ENCODE assay signal across 13 mouse cellular contexts in genomic region chr5:72871114-72871513, GRCm38 (mm10). TPM values are rescaled to one million over a fixed set of nuclear protein-coding genes. Genes with fewer than 3 reads are reported as not detected.
A peak's percentile ranks its signal among the peaks of the same experiment; 100 is the strongest.
DNase-seq lines count a peak whose midpoint lies in the region; ATAC-seq and TF ChIP-seq lines count a peak whose summit lies in the region.
"Had no signal": no experiment of that assay in that cellular context is flagged by ENCODE, and none has a peak within 500 bp of the region (broad histone marks: within the 10 kb centered on the region; RNA-seq: fewer than 3 reads in every experiment).

No protein-coding gene starts in this region.

- 77% methylated on average over 4 of the region's 4 CpGs for WGBS in lung, embryonic 14.5 days
- WGBS in forebrain, embryonic 16.5 days = 79% methylated on average over 4 of the region's 4 CpGs

- H3K9ac ChIP-seq in lung, embryonic 14.5 days = no peak overlapping the region
- no peak overlapping the region for H3K9ac ChIP-seq in forebrain, embryonic 16.5 days (replicated peaks; ENCODE audit: low read depth, low read length)
- H3K9ac ChIP-seq: embryonic facial prominence, embryonic 12.5 days had no signal

- TF ChIP-seq CTCF in gastrocnemius, adult 2 months (IDR thresholded peaks at IDR 0.05) = peak; percentile 57
- TF ChIP-seq CTCF in lung, embryonic 14.5 days (IDR thresholded peaks at IDR 0.05; ENCODE audit: low read depth) = peak; percentile 38
- peak; percentile 85 for TF ChIP-seq CTCF in testis, adult 2 months (IDR thresholded peaks at IDR 0.05; ENCODE audit: control insufficient read depth, insufficient read depth, insufficient replicate concordance, low read depth, low read length)

- no peak for TF ChIP-seq POLR2A in testis, adult 2 months (IDR thresholded peaks at IDR 0.05; ENCODE audit: control insufficient read depth, low read depth, low read length)

- intact Hi-C loops in gastrocnemius, adult 2 months (cut with DNase I) = no loop called here
- intact Hi-C loops in left cerebral cortex, postnatal 25 days (cut with DNase I) = no loop called here

- no peak for ATAC-seq in lung, embryonic 14.5 days (ENCODE audit: insufficient read depth)
- no peak for ATAC-seq in forebrain, embryonic 16.5 days
- ATAC-seq: forebrain, embryonic 14.5 days had no signal

- no peak overlapping the region for H3K27ac ChIP-seq in gastrocnemius, adult 2 months
- H3K27ac ChIP-seq in lung, embryonic 14.5 days (ENCODE audit: low read depth) = no peak overlapping the region
- no peak overlapping the region for H3K27ac ChIP-seq in testis, adult 2 months (ENCODE audit: control insufficient read depth, insufficient read depth, low read depth, low read length)
- no peak overlapping the region for H3K27ac ChIP-seq in forebrain, embryonic 16.5 days (ENCODE audit: low read length)
- H3K27ac ChIP-seq: embryonic facial prominence, embryonic 12.5 days; midbrain, embryonic 10.5 days had no signal

- H3K4me3 ChIP-seq in gastrocnemius, adult 2 months = no peak overlapping the region
- H3K4me3 ChIP-seq in lung, embryonic 14.5 days (ENCODE audit: low read depth, low read length) = no peak overlapping the region
- no peak overlapping the region for H3K4me3 ChIP-seq in testis, adult 2 months (ENCODE audit: control insufficient read depth, low read depth, low read length)
- no peak overlapping the region for H3K4me3 ChIP-seq in forebrain, embryonic 16.5 days (replicated peaks; ENCODE audit: low read length)
- H3K4me3 ChIP-seq: embryonic facial prominence, embryonic 12.5 days; midbrain, embryonic 10.5 days had no signal

- H3K36me3 ChIP-seq in lung, embryonic 14.5 days (ENCODE audit: insufficient read depth) = no peaks in the 10 kb centered on the region
- no peaks in the 10 kb centered on the region for H3K36me3 ChIP-seq in testis, adult 2 months (ENCODE audit: control insufficient read depth, insufficient read depth, low read length)
- no peaks in the 10 kb centered on the region for H3K36me3 ChIP-seq in forebrain, embryonic 16.5 days (ENCODE audit: control insufficient read depth, insufficient read depth)
- H3K36me3 ChIP-seq: embryonic facial prominence, embryonic 12.5 days; midbrain, embryonic 10.5 days had no signal

- DNase-seq in gastrocnemius, adult 2 months = no peak
- no peak for DNase-seq in gastrocnemius, adult 18-20 months (ENCODE audit: low spot score)
- no peak for DNase-seq in lung, embryonic 14.5 days
- no peak for DNase-seq in lung, postnatal 14 days
- DNase-seq in R1 (ENCODE audit: low read depth, low spot score) = peak; percentile 38
- no peak for DNase-seq in left cerebral cortex, postnatal 25 days (ENCODE audit: low spot score in 2 of 2)
- DNase-seq: cerebellum, postnatal 14 days; lung, adult 18-20 months had no signal

- H3K9me3 ChIP-seq in lung, embryonic 14.5 days (ENCODE audit: low read depth, low read length) = no peaks in the 10 kb centered on the region
- no peaks in the 10 kb centered on the region for H3K9me3 ChIP-seq in forebrain, embryonic 16.5 days (ENCODE audit: control insufficient read depth, low read length)
- H3K9me3 ChIP-seq: embryonic facial prominence, embryonic 12.5 days had no signal

- peaks cover 13% of the 10 kb centered on the region; the same call in 1 of the 2 replicates for H3K27me3 ChIP-seq in lung, embryonic 14.5 days (ENCODE audit: insufficient read depth, low read length)
- no peaks in the 10 kb centered on the region for H3K27me3 ChIP-seq in testis, adult 2 months (ENCODE audit: control insufficient read depth, insufficient read depth, low read length)
- 0 out of 2 replicates have a peak, but pooled peaks cover 6% of the 10 kb centered on the region for H3K27me3 ChIP-seq in forebrain, embryonic 16.5 days (replicated peaks; ENCODE audit: control insufficient read depth, insufficient read depth, low read length)

- no peak overlapping the region for H3K4me2 ChIP-seq in lung, embryonic 14.5 days
- H3K4me2 ChIP-seq in forebrain, embryonic 16.5 days (ENCODE audit: low read length) = no peak overlapping the region
- H3K4me2 ChIP-seq: embryonic facial prominence, embryonic 12.5 days had no signal

- H3K4me1 ChIP-seq in lung, embryonic 14.5 days (ENCODE audit: insufficient read depth) = 0 out of 2 replicates have a peak, but pooled peaks cover 1% of the 10 kb centered on the region
- peaks cover 12% of the 10 kb centered on the region for H3K4me1 ChIP-seq in testis, adult 2 months (ENCODE audit: control insufficient read depth, insufficient read depth, low read length)
- H3K4me1 ChIP-seq in forebrain, embryonic 16.5 days (replicated peaks; ENCODE audit: control insufficient read depth, insufficient read depth, low read length) = peaks cover 10% of the 10 kb centered on the region

RNA-seq across cellular contexts. Expression of gene Tec, which starts 2.8 kb away (rescaled TPM):
- 1 to 10 TPM; 1.2 to 1.4 TPM for total RNA-seq in gastrocnemius, adult 2 months (2021)
- total RNA-seq in gastrocnemius, adult 18-20 months (2021) = 1 to 10 TPM; 2.0 to 2.7 TPM
- polyA plus RNA-seq in lung, embryonic 14.5 days (2014; fragmentation: Nextera tagmentation; extraction: Ambion mirVana) = 3.5 and 3.8 TPM in 2 replicates
- 0.77 and 0.88 TPM in 2 replicates for polyA plus RNA-seq in testis, adult 2 months (2012; rRNA removed)
- polyA plus RNA-seq in forebrain, embryonic 16.5 days (2015; fragmentation: Nextera tagmentation; extraction: Ambion mirVana) = 2.9 and 4.9 TPM in 2 replicates
- 1 to 10 TPM; 3.0 to 3.7 TPM for total RNA-seq in left cerebral cortex, postnatal 25 days (2021)

RNA-seq across cellular contexts. Expression of gene Slain2, which starts 43.0 kb away (rescaled TPM):
- 100 to 1,000 TPM; 113 TPM for total RNA-seq in gastrocnemius, adult 2 months (2021)
- 100 to 1,000 TPM; 107 to 133 TPM for total RNA-seq in gastrocnemius, adult 18-20 months (2021)
- 23.0 and 25.1 TPM in 2 replicates for polyA plus RNA-seq in lung, embryonic 14.5 days (2014; fragmentation: Nextera tagmentation; extraction: Ambion mirVana)
- 173 and 180 TPM in 2 replicates for polyA plus RNA-seq in testis, adult 2 months (2012; rRNA removed)
- 16.9 and 18.3 TPM in 2 replicates for polyA plus RNA-seq in forebrain, embryonic 16.5 days (2015; fragmentation: Nextera tagmentation; extraction: Ambion mirVana)
- 10 to 100 TPM; 21.2 to 21.5 TPM for total RNA-seq in left cerebral cortex, postnatal 25 days (2021)

Comparison
In these comparisons a context has a peak if more than half of its experiments do, and no peak if none do; other contexts are left out.
1. RNA of gene Slain2, which starts 43.0 kb away (total RNA-seq): 107 to 133 TPM in gastrocnemius, adult 18-20 months and 113 TPM in gastrocnemius, adult 2 months; 21.2 to 21.5 TPM in left cerebral cortex, postnatal 25 days; every median in the first group is over 4 times any median in the second.
2. Peak in every context shown above with its lines, with median percentiles within 50 percentile points of each other: CTCF ChIP-seq.